Mouse (Mus musculus) stomach, postnatal 0 days (tissue): ENCODE results near the gene Armh1.

Experiments
- CTCF ChIP-seq: IDR thresholded peaks from 2 replicates; pipeline ENCODE4 v1.5.1; 2016; ENCODE audit warnings: antibody characterized with exemption, low read depth, mild to moderate bottlenecking, moderate library complexity
- EP300 ChIP-seq: optimal IDR thresholded peaks from 2 replicates; pipeline ENCODE3; 2016; ENCODE audit warnings: antibody characterized with exemption

DNA sequence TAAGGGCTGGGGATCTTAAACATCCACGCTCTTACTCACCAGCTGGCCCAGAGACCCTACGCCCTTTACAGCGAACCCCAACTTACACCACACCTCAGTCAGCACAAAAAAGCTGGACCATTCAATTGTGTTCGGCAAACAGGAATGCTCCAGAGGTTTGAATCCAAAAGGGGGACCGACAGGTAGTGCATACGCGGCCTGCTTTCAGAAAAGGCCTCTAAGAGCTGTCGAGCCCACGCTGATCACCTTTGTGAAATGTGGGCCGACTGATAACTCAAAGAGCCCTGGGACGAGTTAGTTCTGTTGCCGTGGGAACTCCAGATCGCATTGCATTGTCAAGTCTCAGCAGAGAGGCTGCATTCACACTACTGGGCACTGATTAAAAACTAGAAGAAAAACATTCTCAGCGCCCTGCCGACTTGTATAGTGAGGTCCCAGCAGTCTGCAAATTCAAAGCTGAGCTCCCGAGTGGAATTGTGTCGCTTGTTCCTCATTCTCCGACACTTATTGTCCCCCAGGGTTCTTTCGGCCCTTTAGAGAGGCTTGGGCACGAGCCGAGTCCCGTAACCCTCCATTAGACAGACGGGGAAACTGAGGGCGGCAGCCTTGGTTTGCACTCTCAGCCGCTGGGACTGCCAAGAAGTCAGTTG is 36.5 kb upstream of the Armh1 start:
- TF ChIP-seq CTCF (no peak), EP300 (no peak)
